Mouse (Mus musculus) heart, adult 18-20 months (tissue): Measurements from ENCODE around the gene Psen1. TPM values are rescaled to one million over a fixed set of nuclear protein-coding genes. Genes with fewer than 3 reads are reported as not detected.

Experiments
- DNase-seq, 2 experiments: peaks; one replicate each; pipeline ENCODE4 v3.0.0; 2021 to 2022; ENCODE audit warnings: mixed read lengths in 1 of 2
- total RNA-seq, 2 experiments: library from RNA; stranded (reverse); gene quantifications; 2 replicates each; pipeline ENCODE4 v1.2.3; 2021

Psen1 gene
- total RNA-seq, 2 experiments from 2014 or later = 29.2 to 35.0 TPM

DNA sequence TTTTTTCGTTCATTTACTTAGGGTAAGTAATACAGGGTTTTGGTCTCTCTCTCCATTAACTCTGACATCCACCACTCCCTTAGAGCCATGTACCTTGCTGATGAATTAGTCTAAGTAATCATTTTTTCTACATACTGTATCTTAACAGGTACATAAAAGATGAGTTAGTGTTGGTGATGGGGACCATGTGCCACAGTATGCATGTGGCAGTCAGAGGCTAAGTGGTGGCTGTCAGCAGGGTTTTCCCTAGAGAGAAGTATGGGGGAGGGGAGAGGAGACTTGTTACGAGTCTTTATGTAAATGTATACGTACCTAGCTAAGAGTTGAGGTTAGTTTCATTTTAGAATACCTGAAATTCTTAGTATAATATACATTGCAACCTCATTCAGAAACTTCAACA lies 35.1 kb downstream of the Psen1 start:
- no peak for DNase-seq

DNA sequence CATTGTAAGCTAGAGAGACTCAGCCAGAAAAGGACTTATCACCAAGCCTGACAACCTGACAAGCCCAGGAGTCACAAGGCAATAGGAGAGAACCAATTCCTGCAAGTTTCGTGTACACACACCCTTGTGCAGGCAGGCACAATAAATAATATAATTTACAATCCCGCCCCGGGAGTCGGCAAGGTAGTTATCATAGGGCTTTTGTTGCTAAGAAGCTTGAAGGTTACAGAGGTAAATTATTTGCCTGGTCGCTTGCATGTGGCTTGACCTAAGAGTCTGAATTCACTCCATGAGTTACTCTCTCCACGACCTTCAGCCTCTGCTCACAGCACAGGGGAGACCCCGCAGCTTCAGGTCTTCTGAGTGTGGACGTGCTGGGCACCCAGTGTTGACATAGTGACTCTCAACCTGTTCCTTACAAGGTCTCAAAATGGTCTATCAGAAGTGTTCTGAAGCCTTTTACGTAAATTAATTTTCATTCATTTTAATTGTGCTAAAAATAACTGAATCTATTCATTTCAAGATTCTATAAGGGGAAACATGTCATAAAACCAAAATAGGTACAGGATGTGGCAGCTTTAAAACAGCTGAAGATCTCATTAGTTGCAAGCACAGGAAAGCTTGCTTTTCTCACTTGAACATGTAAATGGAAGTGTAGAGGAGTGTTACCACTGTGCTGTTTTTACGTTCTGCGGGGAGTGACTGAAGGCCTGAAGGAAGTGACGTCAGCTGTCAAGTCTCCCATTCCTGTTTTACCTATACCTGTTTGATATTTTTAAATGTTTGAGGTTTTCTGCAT lies 38.8 kb downstream of the Psen1 start:
- no peak for DNase-seq

DNA sequence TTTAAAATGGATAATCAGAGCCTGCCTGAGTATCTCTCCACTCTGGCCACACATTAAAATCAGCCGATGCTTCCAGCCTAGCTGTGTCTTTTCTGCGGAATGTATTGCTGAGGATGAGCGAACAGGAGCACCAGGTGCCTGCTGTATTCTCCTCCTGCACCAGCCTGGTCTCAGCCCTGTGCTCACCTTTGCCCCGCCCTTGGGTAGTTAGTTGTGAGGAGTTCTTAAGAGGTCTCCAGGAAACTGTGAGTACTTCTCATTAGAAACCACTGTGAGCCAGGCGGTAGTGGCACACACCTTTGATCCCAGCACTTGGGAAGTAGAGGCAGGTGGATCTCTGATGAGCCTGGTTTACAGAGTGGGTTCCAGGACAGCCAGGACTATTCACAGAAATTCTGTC lies 44.3 kb downstream of the Psen1 start:
- no peak for DNase-seq

DNA sequence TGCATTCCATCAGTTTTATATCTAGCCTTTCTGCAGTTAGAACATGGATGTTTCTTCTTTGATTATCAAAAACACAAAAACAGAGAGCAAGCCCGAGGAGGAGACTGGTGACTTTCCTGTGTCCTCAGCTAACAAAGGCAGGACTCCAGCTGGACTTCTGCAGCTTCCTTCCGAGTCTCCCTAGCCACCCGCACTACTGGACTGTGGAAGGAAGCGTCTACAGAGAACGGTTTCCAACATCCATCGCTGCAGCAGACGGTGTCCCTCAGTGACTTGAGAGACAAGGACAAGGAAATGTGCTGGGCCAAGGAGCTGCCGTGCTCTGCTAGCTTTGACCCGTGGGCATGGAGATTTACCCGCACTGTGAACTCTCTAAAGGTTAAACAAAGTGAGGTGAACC lies 46.1 kb downstream of the Psen1 start:
- DNase-seq = peak in 1 of 2 experiments; percentile 61

DNA sequence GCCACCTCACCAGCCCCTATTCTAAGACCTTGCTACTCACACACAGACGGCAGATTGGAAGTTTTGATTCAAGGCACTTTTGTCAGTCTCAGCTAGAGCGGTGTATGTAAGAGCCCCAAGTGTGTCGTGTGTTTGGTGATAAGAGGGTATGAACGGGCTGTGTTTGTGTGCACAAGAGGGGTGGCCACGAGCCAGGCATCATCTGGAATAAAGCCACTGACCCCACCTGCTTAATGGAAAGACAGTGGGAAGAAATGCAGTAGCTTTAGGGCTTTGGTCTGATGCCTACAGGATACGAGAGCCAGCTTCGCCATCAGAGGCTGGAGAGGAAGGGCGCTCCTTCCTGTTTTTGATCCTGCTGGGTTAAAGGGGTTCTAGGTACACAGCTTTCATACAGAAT lies 48.3 kb downstream of the Psen1 start:
- DNase-seq = peak in 1 of 2 experiments; percentile 10

DNA sequence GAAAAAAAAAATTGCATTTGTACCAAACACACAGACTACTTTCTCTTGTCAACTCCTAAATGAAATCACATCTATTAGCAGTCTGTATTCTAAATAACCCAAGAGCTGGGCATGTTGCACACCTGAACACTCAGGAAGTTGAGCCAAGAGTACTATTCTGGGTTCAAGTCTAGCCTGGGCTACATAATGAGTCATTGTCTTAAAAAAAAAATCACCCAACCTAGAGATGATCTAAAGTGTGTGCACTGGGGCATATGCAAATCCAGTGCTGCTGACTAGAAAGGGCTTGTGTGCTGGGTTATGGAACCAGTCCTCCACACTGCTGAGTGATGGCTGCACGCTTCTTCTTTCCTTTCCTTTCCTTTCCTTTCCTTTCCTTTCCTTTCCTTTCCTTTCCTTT lies 50.7 kb downstream of the Psen1 start:
- DNase-seq = no peak

DNA sequence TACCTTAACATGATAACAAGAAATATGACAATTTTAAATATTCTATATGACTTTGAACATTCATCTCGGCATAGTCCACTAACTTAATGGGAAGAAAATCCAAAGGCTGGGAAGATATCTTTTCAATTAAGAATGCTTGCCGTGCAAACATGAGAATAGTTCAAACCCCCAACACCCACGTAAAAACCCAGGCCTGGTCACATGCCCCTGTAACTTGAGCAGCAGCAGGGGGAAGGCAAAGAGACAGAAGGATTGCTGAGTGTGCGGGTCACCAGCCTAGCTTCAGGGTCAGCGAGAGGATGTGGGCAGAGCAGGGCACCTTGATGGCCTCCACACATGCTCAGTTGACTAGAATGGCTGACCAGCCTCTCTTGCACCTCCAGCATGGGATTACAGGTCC lies 53.8 kb downstream of the Psen1 start:
- DNase-seq = no peak

DNA sequence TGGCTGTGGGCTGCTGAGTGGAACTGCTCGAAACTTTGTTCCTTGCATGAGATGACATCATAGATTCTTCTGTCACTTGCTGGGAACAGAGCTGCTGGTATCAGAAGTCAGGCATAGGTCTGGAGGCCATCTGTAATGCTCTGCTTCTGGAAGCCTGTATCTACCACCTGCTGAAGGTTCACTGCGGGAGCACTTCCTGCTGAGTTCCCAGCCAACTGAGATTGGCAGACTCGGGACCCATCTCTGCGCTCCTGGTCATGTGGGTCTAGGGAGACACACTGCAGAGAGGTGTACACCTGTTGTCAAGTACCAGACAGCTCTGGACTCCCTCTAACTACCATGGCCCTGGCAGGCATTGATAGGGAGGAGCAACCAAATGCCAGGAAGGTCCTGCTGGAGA lies 54.9 kb downstream of the Psen1 start:
- DNase-seq = no peak

DNA sequence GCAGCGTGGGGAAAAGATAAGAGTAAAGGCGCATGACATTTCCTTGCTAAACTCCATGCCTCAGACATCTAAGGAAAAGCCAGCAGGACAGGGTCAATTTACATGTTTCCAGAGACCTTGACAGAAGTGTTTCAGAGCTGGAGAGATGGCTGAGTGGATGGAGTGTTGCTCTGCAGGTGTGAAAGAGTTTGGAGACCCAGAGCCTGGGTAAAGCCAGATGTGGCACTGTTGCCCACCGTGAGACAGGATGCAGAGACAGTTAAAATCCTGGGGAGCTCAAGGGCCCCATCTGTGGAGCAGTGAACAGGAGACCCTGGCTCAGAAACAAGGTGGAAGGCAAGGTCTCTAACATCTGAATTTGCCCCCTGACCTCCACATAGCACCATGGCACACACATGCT lies 55.8 kb downstream of the Psen1 start:
- no peak for DNase-seq

DNA sequence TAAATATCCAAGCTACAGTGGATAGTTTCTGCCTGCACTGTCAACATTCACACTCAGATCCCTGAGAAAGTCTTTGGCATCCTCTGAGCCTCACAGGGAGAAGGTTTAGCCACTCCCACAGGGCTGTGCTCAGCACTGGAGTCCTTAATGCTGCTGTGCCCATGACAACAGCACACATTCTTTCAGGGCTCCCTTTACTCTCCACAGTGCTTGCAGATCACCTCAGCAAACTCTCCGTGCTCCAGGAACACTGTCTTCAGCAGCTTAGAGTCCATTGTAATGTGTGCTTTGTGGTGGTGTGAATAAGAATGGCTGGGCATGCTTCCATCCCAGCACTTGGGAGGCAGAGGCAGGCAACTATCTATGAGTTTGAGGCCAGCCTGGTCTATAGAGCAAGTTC lies 61.2 kb downstream of the Psen1 start:
- DNase-seq = no peak

DNA sequence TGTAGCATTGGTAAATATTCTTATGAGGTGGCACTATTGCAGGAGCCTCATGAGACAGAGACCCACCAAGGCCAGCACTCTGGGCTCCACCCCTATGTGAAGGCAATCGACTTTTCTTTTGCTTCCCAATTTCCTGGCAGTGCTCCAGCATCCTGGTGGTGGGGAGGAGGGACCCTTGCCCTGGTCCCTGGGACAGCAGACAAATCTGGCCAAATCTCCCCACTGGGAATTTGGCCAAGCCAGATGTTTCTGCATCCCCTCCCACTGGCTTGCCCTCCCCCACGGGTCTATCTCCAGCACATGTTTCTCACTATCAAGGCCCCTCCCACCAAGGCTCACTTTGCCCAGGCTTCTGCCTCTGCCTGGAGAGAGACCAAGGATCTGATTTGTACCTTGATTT lies 64.5 kb downstream of the Psen1 start:
- peak; percentile 33 to 46 for DNase-seq

DNA sequence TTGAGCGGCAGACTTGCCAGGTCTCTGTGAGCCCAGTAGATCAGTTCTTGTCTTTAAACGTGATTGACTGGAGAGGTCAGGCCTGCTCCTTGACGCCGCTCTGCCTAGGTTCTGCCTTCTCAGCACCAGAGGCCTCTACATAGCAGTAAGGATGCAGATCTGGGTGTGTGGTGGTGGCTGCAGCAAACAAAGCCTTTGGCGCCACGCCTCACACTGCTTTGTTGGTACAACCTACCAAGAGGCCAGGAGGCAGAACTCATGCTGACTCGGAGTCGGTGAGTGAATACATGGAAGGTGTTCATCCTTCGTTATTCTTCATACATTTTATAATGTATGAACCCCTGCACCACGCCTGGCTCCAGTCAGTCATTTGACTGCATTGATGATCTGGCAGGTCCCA lies 70.8 kb downstream of the Psen1 start:
- no peak for DNase-seq

DNA sequence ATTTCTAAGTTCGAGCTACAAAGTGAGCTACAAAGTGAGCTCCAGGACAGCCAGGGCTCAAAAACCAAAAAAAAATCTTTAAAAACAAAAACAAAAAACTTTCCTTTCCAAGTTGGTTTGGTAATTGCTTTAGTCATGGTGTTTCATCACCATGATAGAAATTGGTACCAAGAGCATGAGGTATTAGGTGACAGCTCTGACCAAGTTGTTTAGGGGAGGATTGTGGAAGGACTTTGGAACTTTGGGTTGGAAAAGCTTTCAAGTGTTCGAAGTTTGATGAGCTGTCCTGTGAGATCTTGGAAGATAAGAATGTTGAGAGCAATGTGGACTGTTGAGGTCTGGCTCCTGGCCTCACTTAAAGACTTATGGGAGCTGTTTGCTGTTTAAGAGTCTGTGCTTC lies 72.2 kb downstream of the Psen1 start:
- DNase-seq = no peak

DNA sequence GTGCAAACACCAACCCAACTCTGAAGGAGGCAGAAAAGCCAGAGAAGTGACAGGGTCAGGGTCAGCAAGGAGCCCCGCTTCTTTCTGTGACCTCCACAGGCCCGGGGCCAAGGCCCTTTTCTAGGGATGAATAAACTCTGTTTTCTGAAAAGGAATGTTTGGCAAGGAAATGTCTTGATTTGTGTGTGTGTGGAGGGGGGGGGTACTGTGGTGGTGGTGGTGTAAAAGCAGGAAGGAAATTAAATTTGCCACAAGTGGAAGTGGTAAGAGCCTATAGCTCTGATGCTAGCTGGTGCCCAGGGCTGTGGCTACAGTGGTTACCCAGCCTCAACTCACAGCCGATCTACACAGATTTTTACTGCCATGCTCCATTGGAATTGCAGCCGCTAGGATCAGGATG lies 74.8 kb downstream of the Psen1 start:
- peak in 1 of 2 experiments; percentile 38 for DNase-seq

DNA sequence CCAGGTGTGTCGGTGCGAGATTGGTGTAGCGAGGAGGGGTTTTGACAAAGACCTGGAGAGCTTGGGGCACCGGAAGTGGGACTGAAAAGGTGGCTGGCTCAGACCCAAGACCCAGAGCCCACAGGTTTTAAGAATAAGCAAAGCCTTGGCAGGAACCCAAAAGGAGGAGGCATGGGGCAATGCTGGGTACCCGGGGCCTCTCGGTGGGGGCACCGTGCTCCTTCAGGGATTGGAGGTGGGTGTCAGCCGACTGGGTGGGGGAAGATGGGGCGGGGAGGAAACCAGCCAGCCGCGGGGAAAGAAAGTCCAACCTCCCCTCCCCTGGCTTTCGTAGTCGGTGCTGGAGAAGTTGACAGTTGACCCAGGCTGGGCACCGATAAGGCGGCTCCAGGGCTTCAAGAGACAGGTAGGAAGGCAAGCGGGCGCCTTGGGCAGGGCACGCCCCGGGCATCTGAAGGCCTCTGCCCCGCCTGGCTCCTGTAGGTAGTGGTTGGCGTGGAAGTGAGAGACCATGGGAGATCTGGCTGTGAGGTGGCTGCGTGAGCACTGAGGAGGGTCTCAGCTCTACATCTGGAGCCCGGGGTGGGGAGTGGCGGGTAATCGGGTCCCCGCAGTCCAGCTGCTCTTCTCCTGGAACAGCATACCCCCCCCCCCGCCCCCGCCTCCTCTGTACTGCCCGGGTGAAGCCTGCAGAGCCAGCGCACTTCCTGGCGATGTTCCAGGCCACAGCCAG lies 75.5 kb downstream of the Psen1 start, which contains the start of gene Papln:
Gene Papln (plus strand): TSS at position 324 of the 733 bp plus-strand sequence.
- peak; percentile 19 to 33 for DNase-seq

DNA sequence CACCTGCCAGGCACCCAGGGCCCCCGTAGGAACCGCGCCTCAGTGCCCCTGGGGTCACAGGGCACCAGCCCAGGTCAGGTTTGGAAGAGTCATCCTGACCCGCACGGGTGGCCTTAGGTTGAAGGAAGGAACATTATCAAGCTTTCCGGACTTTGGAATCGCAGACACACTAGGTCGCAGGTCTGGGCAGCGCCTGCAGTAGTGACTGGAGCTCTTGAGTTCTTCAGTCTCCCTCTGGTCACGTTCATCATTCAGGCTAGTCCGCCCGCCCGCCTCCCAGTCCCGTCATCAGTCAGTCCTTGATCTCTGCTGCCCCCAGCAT lies 76.1 kb downstream of the Psen1 start:
- DNase-seq = peak in 1 of 2 experiments; percentile 32

DNA sequence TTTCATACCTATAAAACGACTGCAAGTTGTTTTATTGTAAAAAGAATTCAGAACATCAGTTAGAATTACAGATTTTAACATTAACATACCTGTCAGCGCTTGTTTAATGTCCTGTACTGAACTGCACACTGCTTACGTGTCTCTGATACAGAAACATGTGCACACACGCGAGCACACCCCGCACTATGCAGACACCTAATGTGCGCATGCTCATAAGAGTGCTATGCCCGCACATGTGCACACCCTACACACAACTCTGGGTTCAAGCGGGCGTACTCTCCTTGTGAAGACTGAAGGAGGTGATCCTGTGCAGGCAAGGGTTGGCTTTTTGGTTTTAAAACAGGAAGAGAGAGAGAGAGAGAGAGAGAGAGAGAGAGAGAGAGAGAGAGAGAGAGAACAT lies 76.6 kb downstream of the Psen1 start:
- no peak for DNase-seq

DNA sequence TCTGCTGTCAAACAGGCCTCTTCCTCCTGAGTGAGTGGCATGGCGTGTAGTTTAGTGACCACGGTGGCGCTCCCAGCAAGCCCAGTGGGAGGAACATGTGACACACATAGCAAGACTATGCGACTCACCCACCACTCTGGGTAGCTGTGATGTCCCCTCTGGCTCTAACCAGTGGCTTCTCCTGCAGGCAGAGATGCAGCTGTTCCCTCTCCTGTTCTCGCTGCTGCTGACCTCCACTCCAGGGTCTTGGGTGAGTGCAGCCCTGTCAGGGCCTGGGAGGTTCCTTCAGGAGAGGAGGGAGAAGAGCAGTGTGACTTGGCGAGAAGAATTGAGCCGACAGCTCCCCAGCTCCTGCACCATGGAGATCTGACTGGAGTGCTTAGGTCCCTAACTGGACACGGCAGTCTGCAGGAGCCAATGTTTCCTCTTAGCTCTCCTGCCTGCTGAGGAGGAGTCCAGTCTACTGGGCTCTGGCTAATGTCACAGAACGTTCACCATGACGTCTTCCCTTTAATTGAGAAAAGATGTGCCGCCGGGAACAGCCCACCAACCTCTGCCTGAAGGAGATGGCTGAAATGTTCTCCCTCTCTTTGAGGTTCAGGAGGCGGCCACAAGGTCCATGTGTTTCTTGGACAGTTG lies 78.1 kb downstream of the Psen1 start:
- no peak for DNase-seq

DNA sequence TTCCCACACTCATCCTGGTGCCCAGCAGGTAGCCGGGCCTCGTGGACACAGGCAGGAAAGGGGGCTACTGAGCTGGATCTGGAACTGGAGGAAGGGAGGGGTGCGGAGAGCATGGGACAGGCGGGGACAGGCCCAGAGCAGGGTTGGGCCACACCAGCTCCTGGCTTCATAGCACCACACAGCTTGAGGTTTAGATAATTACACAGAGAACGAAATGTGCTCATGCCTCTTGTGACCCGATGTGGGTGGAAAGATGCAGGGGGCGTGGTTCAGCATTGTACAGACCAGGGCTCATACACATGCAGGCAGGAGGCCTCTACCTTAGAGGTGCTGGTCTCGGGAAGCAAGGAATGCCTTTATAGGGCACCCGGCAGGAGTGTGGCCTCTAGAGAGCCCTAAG lies 79.9 kb downstream of the Psen1 start:
- DNase-seq = no peak

DNA sequence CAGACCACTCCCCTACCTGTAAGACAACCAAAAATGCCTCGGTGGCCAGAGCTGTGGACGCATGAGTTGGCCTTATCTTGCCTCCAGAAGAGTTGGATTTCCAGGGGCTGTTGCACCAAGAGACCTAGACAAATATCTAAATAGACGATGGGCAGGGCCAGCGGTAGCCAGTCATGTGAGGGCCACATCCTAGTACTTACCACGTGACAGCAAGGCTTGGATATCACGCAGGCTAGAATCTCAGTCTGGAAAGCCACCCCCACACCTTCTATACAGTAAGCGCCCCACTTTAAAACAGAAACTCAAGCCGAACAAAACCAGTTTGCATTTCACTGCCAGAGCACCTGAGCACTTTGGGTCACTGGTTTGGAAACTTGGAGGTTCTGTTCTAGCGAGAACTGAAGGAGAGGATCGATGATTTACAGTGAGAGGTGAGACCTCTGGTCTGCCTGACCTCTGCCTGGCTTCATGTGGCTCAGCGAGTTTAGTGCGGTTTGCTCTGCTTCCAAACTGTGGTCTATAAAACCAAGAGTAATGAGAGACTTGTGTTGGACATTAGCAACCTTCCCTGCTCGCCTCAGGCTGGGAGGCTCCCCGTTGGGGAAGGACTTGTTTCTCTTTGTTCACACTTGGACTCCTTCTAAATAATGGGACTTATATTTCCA lies 80.4 kb downstream of the Psen1 start:
- no peak for DNase-seq

DNA sequence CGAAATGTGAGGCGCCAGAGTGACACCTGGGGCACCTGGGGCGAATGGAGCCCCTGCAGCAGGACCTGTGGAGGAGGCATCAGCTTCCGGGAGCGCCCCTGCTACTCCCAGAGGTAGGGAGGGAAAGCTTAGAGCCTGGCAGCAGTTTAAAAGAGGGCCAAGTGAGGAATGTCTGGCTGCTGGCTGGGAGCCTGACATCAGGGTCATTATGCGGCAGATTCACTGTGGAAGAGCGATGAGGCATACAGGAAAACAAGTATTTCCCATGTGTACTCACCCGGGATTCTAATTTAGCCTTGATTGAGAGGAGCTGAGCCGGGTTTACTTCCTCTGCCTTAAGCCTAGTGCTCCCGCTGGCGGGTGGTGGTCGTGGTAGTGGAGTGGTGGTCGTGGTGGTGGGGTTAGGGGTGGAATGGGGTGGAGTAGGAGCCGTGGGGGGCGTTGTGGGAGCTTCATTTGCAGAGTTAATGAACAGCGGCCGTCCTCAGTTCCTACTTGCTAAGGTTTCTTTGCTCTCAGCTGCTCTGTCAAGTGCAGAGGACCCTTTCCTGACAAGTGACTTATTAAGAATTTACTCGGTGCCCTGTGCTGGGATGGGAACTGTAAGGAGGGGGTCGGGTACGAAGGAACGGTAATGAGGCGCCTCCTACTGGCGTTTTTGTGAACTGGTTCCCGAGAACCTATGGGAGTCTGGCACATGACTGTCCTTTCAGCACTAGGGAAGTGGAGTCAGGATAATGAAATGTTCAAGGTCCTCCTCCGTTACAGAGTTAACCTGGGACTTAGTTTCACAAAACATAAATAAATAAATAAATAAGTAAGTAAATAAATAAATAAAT lies 82.7 kb downstream of the Psen1 start:
- DNase-seq = peak in 1 of 2 experiments; percentile 61

DNA sequence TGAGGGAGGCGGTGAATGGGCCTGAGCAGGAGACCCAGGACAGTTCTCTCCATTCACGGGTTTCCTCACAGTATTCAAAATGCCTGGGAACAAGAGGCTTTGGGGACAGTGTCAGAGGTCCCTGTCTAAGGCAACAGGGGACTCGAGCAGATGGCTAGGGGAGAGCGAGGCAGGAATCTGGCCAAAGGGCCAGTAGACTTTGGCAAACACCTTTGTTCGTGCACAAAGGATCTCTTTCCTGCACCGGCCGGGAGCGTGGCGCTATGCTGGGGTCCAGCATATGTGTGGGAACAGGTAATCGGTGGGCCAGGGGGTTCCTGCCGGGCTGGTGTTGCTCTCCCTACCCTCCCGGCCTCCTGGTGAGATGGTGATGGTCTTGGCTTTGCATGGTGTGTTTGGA lies 87.7 kb downstream of the Psen1 start:
- no peak for DNase-seq
